Mouse (Mus musculus) midbrain, embryonic 10.5 days (tissue): Measurements from ENCODE around the gene Gm11127. TPM values are rescaled to one million over a fixed set of nuclear protein-coding genes. Genes with fewer than 3 reads are reported as not detected.

Source experiments
- DNase-seq: peaks from one replicate; pipeline ENCODE4 v3.0.0-alpha.2; 2017; ENCODE audit warnings: low spot score
- H3K27ac ChIP-seq: fragments of 300-500 bp; sonication (generic); replicated peaks from 2 replicates; pipeline ENCODE4 v1.5.1; 2016; ENCODE audit warnings: mild to moderate bottlenecking
- H3K27me3 ChIP-seq: fragments of 300-500 bp; sonication (generic); 2 replicates; pipeline ENCODE4 v1.6.1; 2016; ENCODE audit warnings: low read depth, mild to moderate bottlenecking; ENCODE audit not compliant: poor library complexity, severe bottlenecking
- H3K36me3 ChIP-seq: fragments of 300-500 bp; sonication (generic); 2 replicates; pipeline ENCODE4 v1.6.1; 2016; ENCODE audit warnings: mild to moderate bottlenecking, moderate library complexity
- H3K4me1 ChIP-seq: fragments of 300-500 bp; sonication (generic); 2 replicates; pipeline ENCODE4 v1.6.1; 2016
- H3K4me3 ChIP-seq: fragments of 300-500 bp; sonication (generic); 2 replicates; pipeline ENCODE4 v1.5.1; 2016; ENCODE audit warnings: mild to moderate bottlenecking, moderate library complexity
- H3K9me3 ChIP-seq: fragments of 300-500 bp; sonication (generic); replicated peaks from 2 replicates; pipeline ENCODE4 v1.6.1; 2016; ENCODE audit warnings: mild to moderate bottlenecking
- WGBS: fragments of 180-500 bp; shearing (Covaris S2); methylation state at CpG from one replicate; pipeline ENCODE4 v1.1.7; 2016; 5-methylcytosine and 5-hydroxymethylcytosine counted together
- polyA plus RNA-seq: library from polyadenylated mRNA; unstranded; fragments of >200 nt; fragmentation: Nextera tagmentation; extraction: Ambion mirVana; gene quantifications from 2 replicates; pipeline ENCODE4 v1.2.1, GENCODE M21; 2016

Gene Gm11127
- polyA plus RNA-seq, 1 experiment from 2014 or later = not detected

DNA sequence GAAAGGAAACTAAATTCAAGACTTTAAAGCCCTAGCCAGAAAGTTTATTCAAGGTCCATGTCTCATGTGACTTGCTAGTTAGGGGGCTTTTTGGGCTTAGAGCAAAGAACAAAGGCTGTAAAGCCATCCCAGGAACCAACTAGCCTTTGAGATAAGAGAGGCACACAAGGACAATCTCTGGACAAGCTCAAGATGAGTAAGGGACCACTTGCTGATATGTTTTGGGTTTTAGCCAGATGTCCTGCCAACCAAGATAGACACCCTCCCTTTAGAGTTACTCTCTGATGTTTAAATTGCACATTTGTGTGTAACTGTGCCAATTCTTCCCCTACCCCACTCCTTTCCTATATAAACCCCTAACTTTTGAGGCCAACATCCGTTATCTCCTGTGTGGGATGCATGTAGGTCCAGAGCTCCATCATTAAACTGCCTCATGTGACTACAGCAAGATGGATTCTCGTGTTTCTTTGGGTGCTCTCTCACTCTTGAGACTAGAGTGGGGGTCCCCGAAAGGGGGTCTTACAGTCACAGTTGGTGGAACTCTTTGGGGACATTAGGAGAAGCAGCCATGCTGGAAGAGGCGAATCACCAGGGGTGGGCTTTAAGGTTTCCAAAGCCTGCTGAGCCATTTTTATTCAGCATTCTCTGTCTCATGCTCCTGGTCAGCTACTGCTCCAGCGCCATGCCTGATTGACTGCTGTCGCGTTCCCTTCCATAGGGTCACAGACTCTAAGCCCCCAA lies 29.1 kb downstream of the Gm11127 start:
- H3K4me3 ChIP-seq = no peak overlapping the region
- H3K9me3 ChIP-seq = no peaks in the 10 kb centered on the region
- peaks cover 7% of the 10 kb centered on the region for H3K27me3 ChIP-seq
- WGBS = 79% methylated on average over 7 of the region's 7 CpGs
- no peaks in the 10 kb centered on the region for H3K36me3 ChIP-seq
- no peak for DNase-seq
- no peak overlapping the region for H3K27ac ChIP-seq
- peaks cover 18% of the 10 kb centered on the region for H3K4me1 ChIP-seq

DNA sequence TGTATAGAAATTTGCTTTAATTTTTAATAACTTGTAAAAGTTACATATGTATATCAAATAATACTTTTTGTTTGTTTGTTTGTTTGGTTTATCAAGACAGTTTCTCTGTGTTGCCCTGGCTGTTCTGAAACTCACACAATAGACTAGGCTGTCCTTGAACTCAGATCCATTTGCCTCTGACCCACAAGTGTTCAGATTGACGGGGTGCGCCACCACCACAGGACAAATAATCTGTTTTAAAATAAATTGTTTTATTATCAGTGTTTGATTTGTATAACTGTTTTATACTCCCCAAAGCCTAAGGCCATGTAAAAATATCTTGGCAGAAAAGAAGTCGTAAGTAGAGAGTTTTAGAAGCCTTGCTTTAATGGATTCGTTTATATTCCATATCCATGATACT lies 30.5 kb downstream of the Gm11127 start:
- Histone ChIP-seq H3K27me3 (peaks cover 7% of the 10 kb centered on the region), H3K36me3 (no peaks in the 10 kb centered on the region), H3K4me3 (no peak overlapping the region), H3K27ac (no peak overlapping the region), H3K4me1 (peaks cover 18% of the 10 kb centered on the region), H3K9me3 (no peaks in the 10 kb centered on the region)
- no peak for DNase-seq
- WGBS = 93% methylated on average over 4 of the region's 4 CpGs

DNA sequence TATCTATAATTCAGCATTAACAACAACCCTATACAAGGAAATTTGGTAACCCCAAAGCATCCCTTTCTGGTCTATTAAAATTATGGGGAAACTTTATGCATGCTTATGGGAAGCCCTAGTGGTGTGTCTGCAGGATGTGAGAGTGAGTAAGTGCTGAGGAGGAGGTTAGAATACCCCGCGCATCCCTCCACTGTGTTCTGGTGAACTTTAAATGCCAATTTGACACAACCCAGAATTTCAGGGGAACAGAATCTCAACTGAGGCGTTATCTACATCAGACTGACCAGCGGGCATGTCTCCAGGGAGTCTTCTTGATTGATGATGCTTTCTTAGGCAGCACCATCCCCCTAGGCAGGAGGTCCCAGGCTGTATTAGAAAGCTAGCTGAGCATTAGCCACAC lies 32.3 kb downstream of the Gm11127 start:
- no peak overlapping the region for H3K4me3 ChIP-seq
- peaks cover 10% of the 10 kb centered on the region; the same call in 1 of the 2 replicates for H3K4me1 ChIP-seq
- no peaks in the 10 kb centered on the region for H3K27me3 ChIP-seq
- H3K27ac ChIP-seq = no peak overlapping the region
- DNase-seq = no peak
- H3K36me3 ChIP-seq = no peaks in the 10 kb centered on the region
- no peaks in the 10 kb centered on the region for H3K9me3 ChIP-seq
- WGBS = 95% methylated on average over 4 of the region's 4 CpGs

DNA sequence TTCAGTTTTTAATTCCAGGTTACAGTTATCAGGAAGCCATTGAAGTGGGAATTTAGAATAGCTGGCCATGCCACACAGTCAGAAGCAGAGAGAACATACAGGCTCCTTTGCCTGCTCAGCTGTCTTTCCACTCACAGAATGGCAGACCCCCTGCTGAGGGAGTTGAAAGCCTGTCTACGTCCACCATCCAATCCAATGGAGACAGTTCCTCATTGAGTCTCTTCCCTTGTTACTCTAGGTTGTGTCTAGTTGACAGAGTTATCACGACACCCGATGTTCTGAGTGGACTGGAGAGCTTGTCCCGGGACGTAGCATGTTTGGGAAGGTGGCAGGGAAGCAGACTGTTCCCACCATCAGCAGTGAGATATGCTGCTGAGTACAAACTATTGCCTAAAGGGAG lies 33.0 kb downstream of the Gm11127 start:
- no peaks in the 10 kb centered on the region for H3K27me3 ChIP-seq
- peaks cover 17% of the 10 kb centered on the region for H3K4me1 ChIP-seq
- DNase-seq = no peak
- 71% methylated on average over 5 of the region's 5 CpGs for WGBS
- no peaks in the 10 kb centered on the region for H3K36me3 ChIP-seq
- H3K9me3 ChIP-seq = no peaks in the 10 kb centered on the region
- no peak overlapping the region for H3K4me3 ChIP-seq
- H3K27ac ChIP-seq = no peak overlapping the region

DNA sequence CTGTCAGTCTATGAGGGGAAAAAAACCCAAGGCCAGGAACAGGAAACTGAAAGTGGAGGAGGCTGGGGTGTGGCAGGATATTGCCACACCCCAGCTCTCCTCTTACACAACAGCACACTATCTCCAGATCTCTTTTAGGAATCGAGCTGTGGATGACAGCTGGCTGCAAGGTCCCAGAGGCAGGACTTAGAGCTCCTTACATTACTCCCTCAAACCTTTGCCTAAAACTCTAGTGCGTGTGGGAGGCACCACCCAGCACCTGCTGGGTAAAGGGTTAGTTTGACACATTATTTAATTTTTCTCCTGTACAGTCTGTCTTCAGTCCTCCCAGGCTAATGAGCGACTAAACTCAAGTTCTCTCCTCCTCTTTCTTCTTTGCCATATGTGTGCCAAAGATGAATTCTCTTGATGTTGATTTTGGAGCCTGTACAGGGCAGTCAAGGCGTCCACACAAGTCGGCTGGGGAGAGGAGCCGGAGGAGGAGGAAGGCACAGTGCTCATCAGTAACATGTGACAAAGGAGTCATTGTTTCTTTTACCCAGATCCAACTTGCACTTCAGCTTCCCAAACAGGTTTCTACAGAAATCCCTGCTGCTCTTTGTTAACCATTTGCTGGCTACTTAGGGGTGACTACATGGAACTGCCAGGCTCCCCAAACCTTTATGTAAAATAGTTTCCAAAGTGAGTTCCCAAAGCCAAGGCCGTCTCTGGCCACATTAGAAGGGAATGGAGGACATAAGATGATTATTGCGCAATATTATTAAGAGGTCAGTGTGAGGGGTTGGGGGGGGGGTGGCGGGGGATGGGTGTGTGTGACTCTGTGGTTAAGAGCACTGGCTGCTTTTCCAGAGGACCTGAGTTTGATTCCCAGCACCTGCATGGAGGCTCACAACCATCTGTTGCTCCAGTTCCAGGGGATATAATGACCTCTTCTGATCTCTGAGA lies 34.2 kb downstream of the Gm11127 start:
- H3K4me1 ChIP-seq = peaks cover 14% of the 10 kb centered on the region
- no peak overlapping the region for H3K4me3 ChIP-seq
- no peaks in the 10 kb centered on the region for H3K36me3 ChIP-seq
- H3K9me3 ChIP-seq = no peaks in the 10 kb centered on the region
- 79% methylated on average over 9 of the region's 9 CpGs for WGBS
- DNase-seq = no peak
- no peaks in the 10 kb centered on the region for H3K27me3 ChIP-seq
- H3K27ac ChIP-seq = no peak overlapping the region

DNA sequence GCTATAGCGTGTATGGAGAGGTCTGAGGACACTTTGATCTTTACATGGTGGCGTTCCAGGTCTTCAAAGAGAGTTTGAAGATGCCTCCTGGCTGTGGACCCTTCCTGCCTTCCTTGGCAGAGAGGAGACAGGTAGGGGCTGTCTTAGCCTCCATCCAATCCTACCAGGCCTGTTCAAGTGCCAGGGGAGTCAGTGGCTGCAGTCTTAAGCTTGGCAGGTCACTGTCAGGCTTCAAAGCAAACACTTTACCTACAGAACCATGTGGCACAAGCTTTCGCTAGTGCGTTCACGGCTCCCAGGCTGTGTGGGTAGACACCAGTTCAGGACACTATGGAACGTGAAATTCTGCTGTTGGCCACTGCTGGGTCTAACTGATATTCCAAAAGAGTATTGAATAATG lies 35.2 kb downstream of the Gm11127 start:
- no peaks in the 10 kb centered on the region for H3K36me3 ChIP-seq
- WGBS = 92% methylated on average over 6 of the region's 6 CpGs
- no peak for DNase-seq
- H3K4me3 ChIP-seq = no peak overlapping the region
- no peak overlapping the region for H3K27ac ChIP-seq
- H3K27me3 ChIP-seq = no peaks in the 10 kb centered on the region
- H3K4me1 ChIP-seq = peaks cover 14% of the 10 kb centered on the region
- H3K9me3 ChIP-seq = no peaks in the 10 kb centered on the region

DNA sequence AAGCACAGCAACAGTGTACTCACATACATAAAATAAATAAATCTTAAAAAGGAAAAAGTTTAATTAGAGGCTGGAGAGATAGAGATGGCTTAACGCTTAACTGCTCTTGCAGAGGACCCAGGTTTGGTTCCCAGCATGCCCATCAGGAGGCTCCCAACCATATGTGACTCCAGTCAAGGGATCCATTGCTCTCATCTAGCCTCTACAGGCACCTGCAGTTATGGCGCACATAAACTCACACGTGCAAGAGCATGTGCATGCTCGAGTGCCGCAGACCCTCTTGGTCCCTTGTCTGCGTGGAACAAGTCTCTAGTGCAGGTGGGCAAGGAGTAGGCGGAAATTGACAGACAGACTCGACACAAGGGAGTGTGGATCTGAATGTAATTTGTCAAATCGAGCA lies 36.1 kb downstream of the Gm11127 start:
- Histone ChIP-seq H3K4me3 (no peak overlapping the region), H3K4me1 (peaks cover 14% of the 10 kb centered on the region), H3K9me3 (no peaks in the 10 kb centered on the region), H3K36me3 (no peaks in the 10 kb centered on the region), H3K27ac (no peak overlapping the region), H3K27me3 (no peaks in the 10 kb centered on the region)
- DNase-seq = no peak
- 94% methylated on average over 9 of the region's 9 CpGs for WGBS

DNA sequence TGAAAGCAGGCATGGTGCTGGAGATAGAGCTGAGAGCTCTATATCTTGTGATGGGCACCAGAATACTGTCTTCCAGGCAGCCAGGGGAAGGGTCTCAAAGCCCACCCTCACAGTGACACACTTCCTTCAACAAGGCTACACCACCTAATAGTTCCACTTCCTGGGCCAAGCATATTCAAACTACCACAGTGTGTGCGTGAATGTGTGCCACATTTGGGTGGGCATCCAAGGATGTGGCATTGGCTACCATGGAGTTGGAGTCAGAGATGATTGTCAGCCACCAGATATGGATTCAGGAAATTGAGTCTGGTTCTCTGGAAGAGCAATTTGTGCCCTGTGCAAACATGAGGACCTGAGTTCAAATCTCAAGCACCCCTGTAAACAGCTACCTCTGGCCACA lies 36.9 kb downstream of the Gm11127 start:
- H3K27ac ChIP-seq = no peak overlapping the region
- H3K4me1 ChIP-seq = peaks cover 14% of the 10 kb centered on the region
- no peaks in the 10 kb centered on the region for H3K9me3 ChIP-seq
- 81% methylated on average over 1 of the region's 1 CpGs for WGBS
- no peaks in the 10 kb centered on the region for H3K36me3 ChIP-seq
- DNase-seq = no peak
- H3K27me3 ChIP-seq = no peaks in the 10 kb centered on the region
- no peak overlapping the region for H3K4me3 ChIP-seq

DNA sequence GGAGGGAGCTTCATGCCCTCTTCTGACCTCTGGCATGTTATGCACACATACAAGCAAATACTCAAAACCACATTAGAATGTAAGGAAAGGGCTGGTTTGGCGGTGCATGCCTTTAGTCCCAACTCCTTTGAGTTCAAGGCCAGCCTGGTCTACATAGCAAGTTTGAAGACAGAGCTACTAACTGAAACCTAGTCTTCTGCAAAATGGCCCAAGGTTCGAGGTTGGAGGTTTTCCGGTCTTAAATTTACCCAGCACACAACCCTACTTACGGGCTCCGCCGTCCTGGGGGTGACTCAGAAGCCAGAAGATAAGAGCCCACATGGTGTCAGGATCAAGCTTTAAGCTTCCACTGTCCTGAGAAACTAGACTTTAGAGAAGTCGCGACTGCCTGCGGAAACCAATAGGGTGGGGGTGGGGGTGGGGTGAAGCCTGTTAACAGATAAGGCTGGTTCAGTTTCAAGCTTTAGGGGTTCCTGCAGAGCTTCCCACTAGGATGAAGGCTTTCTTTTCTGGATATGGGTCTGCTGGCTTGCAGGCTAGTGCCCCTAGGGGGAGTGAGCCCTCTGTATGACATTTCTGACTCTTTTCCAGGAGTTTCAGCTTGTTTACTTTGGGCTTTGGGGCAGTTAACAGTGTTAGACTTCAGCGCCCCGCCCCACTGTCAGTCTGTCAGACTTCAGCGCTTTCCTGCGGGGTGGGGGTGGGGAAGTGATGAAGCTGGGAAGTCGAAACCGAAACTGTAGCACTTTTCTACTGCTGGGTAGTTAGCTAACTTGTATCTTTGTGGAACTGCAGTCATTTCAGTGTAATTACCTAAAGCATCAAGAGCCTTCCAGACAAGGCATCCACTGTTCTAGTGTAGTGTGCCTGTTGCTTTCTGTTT lies 37.7 kb downstream of the Gm11127 start, which contains the start of gene H2-T24:
Gene H2-T24, minus strand, starts transcription at position 370 of the 883 bp plus-strand sequence.
- Histone ChIP-seq H3K4me1 (peaks cover 14% of the 10 kb centered on the region), H3K27ac (peak within 1 kb of the TSS; percentile 42; the same call in 1 of the 2 replicates), H3K36me3 (peaks cover 5% of the 10 kb centered on the region), H3K9me3 (no peaks in the 10 kb centered on the region), H3K4me3 (peak within 1 kb of the TSS; percentile 17; the same call in 1 of the 2 replicates), H3K27me3 (no peaks in the 10 kb centered on the region)
- peak; percentile 35 for DNase-seq
- 43% methylated on average over 15 of the region's 15 CpGs for WGBS

DNA sequence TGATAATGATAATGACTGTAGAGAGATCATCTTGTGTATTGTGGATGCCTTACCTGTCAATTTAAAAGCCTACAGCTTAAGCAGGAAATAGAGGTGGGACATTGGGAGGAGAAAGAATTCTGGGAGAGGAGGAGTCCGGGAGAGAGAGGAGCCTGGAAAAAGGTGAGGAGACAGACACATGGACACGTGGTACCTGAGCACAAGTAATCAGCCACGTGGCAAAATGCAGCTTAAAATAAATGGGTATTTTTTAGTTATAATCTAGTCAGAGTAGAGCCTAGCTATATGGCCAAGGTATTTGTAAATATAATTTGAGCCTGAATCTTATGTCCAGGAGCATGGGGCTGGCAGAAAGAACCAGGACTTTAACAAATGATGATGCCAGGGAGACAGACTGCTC lies 38.7 kb downstream of the Gm11127 start:
- WGBS = 76% methylated on average over 3 of the region's 3 CpGs
- H3K9me3 ChIP-seq = no peaks in the 10 kb centered on the region; the same call in 1 of the 2 replicates

DNA sequence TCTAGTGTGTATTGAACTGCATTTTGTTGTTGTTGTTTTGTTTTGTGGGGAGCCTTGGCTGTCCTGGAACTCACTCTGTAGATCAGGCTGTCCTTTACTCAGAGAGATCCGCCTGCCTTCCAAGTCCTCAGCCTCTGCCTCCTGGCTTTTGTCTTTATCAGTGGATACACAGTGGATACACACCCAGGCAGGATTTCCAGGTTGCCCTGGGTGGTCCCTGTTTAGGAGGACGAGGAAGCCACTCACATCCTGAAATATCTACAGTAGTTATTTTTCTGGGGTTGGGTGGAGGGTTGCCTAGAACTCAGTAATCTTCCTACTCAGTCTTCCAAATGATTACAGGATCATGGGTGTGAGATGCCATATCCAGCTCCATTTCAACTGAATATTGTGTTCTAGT lies 39.2 kb downstream of the Gm11127 start:
- H3K36me3 ChIP-seq = peaks cover 19% of the 10 kb centered on the region
- no peak overlapping the region for H3K4me3 ChIP-seq
- H3K27ac ChIP-seq = no peak overlapping the region
- H3K4me1 ChIP-seq = peaks cover 12% of the 10 kb centered on the region
- DNase-seq = no peak
- 73% methylated on average over 2 of the region's 2 CpGs for WGBS
- no peaks in the 10 kb centered on the region for H3K27me3 ChIP-seq
- no peaks in the 10 kb centered on the region; the same call in 1 of the 2 replicates for H3K9me3 ChIP-seq

More for the DNA sequence above, 38.7 kb downstream of the Gm11127 start:
- DNase-seq = no peak
- Histone ChIP-seq H3K27ac (no peak overlapping the region), H3K27me3 (no peaks in the 10 kb centered on the region), H3K36me3 (peaks cover 14% of the 10 kb centered on the region), H3K4me3 (no peak overlapping the region), H3K4me1 (peaks cover 12% of the 10 kb centered on the region)

DNA sequence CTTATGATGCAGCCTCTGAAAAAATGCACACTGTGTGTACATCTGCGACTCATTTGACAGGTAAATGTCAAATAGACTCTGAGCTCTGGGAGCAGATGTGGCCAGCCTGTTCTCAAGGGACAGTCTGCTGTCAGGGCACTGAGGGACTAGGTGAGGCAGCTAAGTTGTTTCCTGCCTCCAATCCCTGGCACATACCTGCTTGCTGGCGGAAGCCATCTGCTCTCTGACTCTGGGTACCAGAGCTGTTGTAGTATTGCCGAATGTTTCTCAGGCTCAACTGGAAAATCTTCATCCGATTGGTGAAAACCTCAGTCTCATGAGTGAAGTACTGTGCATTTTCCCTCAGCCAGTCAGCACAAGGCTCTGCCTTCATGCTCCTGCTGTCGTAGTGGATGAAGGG lies 41.1 kb downstream of the Gm11127 start:
- Histone ChIP-seq H3K4me3 (no peak overlapping the region), H3K4me1 (peaks cover 12% of the 10 kb centered on the region), H3K9me3 (no peaks in the 10 kb centered on the region; the same call in 1 of the 2 replicates), H3K27me3 (no peaks in the 10 kb centered on the region), H3K27ac (no peak overlapping the region), H3K36me3 (peaks cover 20% of the 10 kb centered on the region)
- no peak for DNase-seq
- WGBS = 95% methylated on average over 5 of the region's 5 CpGs
